Mouse (Mus musculus): ENCODE results near the gene Rnf130. TPM values are rescaled to one million over a fixed set of nuclear protein-coding genes. Genes with fewer than 3 reads are reported as not detected.

Rnf130 gene
- total RNA-seq, 2 experiments from 2014 or later = 41.3 to 44.0 TPM

DNA sequence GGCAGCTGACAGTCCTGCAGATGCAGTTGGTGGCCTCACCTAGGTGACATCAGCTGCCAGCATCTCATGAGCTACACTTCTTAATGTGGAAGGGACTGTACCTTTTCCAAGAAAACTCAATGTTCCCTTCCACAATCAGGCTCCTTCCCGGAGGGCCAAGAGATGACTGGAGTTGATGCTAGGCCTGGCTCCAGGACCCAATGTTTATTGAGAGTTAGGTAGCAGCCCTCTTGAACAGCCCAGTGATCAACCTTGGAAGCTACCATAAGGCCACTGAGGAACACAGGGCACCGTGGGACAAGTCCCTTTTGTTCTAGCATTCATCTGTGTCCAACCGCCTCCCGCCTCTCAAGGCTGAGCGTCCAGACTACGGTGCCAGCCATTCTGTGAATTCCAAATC lies 107.1 kb downstream of the Rnf130 start:
- DNase-seq (ENCODE audit: low spot score in 2 of 2) = no peak

DNA sequence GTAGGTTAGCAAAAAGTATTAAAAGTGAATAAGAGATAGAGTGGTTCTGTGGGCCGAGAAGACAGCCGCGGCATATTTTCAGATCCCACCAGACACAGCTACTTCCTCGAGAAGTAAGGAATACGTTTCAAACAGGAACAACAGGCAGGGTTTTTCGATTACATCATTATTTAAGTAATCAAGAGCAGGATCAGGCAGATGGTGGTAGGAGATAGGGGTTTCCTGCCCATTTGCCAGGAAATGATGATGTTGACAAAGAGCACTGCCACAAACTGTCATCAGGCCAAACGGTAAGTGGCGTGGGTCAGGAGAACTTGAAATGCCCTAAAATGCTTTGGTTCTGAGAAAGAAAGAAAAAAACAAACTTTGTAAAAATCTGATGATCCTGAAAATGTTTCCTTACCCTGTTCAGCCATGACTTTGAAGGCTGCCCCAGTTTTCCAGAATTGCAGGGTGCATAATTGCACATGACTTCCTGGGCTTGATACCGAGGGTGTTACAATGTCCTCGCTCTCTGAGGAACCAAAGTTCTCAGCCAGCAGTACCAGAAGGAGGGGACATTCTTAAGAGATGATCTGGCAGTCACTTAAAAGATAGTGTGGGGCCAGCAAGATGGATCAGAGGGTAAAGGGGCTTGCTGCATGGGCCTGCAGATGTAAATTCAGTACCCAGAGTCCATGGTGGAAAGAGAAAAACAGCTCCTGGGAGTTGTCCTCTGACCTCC lies 109.2 kb downstream of the Rnf130 start:
- DNase-seq (ENCODE audit: low spot score in 2 of 2) = no peak

DNA sequence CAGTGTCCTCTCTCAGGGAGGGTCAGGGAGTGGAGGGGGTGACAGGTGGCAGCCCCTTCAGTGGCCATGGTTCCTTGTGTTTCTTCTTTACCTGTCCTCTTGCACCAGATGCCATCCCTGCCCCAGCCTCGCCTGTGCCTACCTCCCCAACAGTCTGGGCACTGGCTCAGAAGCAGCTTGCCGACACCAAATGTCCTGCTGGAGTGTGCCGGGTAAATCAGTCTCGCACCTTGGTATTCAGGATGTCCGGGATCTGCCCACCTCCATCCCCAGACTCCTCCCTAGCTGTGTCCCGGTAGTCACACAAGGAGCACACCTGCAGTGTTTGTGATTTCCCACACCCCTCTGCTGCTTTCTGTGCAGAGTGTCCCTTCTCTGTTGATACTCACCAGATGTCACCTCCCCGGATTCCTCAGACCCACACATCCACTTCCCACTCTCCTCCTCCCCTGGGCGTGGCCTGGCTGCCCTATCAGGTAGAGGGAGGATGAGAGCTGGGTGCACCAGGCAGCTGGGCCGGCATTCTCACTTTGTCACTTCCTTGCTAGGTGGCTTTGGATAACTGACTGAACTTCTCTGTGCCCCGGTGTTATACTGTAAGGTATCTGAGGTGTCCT lies 113.2 kb downstream of the Rnf130 start:
- DNase-seq (ENCODE audit: low spot score in 2 of 2) = no peak

DNA sequence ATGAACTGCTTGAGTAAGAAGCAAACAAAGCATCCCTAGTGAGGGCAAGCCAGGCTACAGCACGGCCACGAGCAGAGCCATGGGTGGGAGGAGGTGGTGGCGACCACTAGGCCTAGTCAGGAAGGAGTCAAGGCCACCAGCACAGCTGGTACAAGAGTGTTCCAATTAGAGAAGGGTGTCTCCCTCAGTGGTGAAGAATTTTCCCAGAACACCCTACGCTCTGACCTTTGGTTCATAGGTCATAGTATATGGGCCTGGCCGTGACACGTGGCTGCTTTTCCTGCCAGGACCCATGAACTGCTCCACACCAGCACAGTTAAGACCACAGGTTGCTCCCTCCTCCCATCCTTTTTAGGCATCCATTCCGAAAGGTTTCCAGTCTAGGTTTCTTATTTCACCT lies 114.4 kb downstream of the Rnf130 start:
- no peak for DNase-seq (ENCODE audit: low spot score in 2 of 2)

DNA sequence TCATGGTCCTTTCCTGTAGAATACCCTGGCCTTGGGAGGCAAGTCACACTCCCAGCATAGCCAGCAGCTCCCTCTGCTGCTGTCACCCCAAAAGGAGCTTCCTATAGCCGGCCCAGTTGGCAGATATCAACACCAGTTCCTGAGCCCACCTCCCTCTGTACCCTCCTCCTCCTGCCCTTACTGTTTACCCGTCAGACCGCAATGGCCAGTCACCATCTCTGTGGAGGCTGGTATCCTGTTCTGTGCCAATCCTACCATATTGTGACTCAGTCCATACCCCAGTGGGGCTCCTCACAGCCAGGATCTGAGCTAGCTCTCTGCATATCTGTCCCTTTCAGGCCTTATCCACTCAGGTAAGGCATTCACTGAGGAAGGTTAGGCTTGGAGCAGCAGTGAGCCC lies 120.4 kb downstream of the Rnf130 start:
- DNase-seq (ENCODE audit: low spot score in 2 of 2) = no peak

DNA sequence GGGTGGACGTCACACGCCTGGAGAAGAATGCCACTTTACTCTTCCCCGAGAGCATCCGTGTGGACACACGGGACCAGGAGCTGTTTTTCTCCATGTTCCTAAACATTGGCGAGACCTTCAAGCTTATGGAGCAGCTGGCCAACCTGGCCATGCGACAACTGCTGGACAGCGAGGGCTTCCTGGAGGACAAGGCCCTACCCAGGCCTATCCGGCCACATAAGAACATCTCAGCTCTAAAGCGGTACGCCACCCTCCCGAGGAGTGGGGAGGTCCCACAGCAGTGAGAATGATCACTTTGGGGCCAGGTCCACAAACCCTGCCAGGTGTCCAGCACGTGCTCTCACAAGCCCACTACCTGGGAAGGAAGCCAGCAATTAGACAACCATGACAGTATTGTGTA lies 121.0 kb downstream of the Rnf130 start:
- DNase-seq (ENCODE audit: low spot score in 2 of 2) = no peak

DNA sequence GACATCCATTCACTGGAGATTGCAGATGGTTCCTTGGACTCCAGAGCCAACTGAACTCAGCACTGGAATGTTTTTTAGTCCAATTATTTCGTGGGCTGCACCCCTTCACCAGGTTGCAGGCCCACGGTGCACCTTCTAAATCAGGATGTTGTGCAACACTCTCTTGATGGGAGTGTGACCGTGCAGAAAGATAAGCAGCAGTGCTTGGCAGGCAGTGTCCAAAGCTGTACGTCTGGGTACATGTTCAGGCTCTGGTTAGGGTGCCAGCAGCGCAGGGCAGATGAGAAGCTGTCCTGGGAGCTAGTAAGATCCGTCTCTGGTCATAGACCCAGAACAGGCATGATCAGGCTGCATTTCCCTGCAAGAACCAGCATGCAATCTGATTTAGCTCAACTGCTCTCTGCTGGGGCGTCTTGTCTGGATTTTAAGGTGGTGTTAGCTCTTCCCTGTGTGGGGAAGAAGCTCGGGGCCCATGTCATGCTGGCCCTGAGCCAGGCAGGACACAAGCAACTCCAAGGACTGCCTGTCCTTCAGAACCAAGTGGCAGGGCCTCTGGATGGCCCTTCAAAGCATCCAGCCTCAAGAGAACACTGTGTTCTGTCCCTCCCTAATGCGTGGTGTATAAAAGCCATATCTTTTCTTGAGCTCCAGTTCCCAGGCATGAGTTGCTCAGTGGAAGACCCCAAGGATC lies 122.3 kb downstream of the Rnf130 start:
- DNase-seq (ENCODE audit: low spot score in 2 of 2) = no peak

DNA sequence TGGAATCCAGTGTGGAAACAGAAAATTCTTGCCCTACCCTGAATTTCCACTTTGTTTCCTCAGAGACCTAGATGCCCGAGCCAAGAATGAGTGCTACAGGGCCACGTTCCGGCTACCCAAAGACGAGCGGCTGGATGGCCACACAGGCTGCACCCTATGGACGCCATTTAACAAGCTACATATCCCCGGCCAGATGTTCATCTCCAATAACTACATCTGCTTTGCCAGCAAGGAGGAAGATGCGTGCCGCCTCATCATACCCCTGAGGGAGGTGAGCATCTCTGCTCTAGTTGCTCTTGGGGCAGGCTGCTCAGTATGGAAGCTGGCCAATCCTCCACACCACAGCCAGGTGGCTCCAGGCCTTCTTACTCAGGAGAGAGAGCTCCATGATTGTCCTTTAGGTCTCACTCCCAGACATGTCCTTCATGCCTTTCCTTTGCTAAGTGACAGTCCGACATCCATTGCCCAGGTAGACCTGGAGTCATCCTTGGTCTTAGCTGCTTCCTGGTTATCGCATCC lies 122.9 kb downstream of the Rnf130 start:
- no peak for DNase-seq (ENCODE audit: low spot score in 2 of 2)

DNA sequence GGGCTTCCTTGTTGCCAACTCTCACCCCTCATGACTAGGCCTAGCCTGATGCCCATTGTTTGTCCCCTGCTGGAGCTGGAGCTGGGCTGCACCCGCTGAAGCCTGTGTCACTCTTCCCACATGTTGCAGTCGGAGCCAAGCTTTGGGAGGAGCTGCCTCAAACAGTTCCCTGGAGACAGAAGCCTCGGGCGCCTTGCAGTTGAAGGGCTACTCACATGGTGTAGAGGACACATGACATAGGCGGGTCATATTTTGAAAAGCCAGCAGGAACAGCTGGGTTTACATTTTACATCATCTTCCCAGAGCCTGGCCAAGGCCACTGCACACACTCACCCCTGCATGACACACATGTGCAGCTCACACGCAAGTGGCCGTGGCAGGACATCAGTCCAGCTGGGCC lies 124.1 kb downstream of the Rnf130 start:
- no peak for DNase-seq (ENCODE audit: low spot score in 2 of 2)

DNA sequence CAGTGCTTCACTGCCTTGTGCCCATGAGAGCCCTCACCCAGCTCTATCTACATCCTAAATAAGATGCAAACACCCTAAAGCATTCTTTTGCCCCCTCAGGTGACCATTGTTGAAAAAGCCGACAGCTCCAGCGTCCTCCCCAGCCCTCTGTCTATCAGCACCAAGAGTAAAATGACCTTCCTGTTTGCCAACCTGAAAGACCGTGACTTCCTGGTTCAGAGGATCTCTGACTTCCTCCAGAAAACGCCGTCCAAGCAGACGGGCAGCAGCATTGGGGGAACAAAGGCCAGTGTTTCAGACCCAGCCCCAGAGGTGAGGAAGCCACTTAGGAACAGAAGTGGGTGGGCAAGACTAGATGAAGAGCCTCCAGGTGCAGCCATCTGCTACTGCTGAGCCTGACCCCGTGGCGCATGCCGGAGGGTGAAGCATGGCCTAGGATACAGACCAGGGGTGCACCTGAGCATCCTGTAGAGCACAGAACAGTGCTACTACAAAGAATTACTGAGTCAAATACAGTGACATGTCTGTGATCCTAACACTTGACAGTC lies 124.5 kb downstream of the Rnf130 start:
- no peak for DNase-seq (ENCODE audit: low spot score in 2 of 2)

DNA sequence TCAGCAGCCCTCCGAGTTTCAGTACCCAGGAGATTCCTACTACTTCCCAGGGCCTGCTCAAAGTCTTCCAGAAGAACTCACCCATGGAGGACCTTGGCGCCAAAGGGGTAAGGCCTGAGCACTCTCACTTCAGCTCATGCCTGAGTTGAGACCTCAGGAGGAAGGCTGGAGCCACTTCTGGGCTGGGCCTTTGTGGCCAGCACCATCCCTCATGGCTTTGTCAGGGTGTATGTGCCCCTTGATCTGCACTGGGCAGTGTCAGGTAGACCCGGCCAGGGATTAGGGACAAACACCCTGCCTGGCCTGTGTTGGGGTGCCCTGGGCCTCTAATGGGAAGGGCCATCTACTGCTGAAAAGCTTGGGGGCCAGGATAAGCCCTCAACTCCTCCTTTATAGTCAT lies 126.2 kb downstream of the Rnf130 start:
- DNase-seq (ENCODE audit: low spot score in 2 of 2) = no peak

DNA sequence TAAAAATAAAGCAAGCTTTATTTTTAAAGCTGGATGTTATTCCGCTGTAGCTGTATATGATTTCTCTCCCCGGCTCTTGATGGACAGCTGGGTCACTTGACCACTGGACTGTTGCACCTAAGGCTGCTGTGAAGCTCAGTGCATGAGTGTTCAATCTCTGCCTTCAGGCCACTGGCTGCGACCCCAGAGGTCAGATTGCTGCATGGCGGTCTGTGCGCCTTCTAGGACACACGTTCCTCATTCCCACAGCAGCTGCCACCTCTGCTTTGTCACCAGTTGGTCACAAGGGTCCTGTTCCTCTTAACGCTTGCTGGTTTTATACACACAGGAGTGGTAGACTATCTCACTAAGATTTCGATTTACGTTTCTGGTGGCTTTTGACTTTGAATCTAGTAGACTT lies 129.0 kb downstream of the Rnf130 start:
- DNase-seq (ENCODE audit: low spot score in 2 of 2) = no peak

Small RNA genes within 50 kb of the gene (microRNA-seq; reads per million reads assigned to microRNA genes)
- gene Mir340 = 207 reads per million, percentile 59 among the genes with 10 or more reads in this experiment

Other genes with a start within 250 kb of the Rnf130 start
- 10 to 100 TPM; 14.5 to 18.0 TPM for gene Gfpt2, start 231.2 kb upstream of the Rnf130 start, total RNA-seq (2021)
- 10 to 100 TPM; 44.6 to 50.8 TPM for gene Mapk9, start 178.6 kb upstream of the Rnf130 start, total RNA-seq (2021)
- 1 to 10 TPM; 2.3 TPM for gene Rasgef1c, start 123.5 kb upstream of the Rnf130 start, total RNA-seq (2021)
- gene Tbc1d9b, start 106.0 kb downstream of the Rnf130 start, total RNA-seq (2021) = 10 to 100 TPM; 36.1 to 37.3 TPM
- 1 to 10 TPM; 9.7 to 9.8 TPM for gene Mrnip, start 149.1 kb downstream of the Rnf130 start, total RNA-seq (2021)
- 100 to 1,000 TPM; 204 to 225 TPM for gene Sqstm1, start 185.5 kb downstream of the Rnf130 start, total RNA-seq (2021)
- gene Mgat4b, start 185.5 kb downstream of the Rnf130 start, total RNA-seq (2021) = 10 to 100 TPM; 37.0 to 40.1 TPM
- 1 to 10 TPM; 5.7 to 7.3 TPM for gene Ltc4s, start 213.3 kb downstream of the Rnf130 start, total RNA-seq (2021)